Mouse (Mus musculus) T-cell, adult 2 months (primary cell): ENCODE results near the gene Aire.
"Not testable (repeated sequence)": the region's sequence is repeated elsewhere in the genome, so short reads cannot be mapped to it uniquely, and the experiment has no call there.

Source experiments
- DNase-seq: peaks from one replicate; pipeline ENCODE4 v3.0.0; 2022; ENCODE audit warnings: low spot score

Aire gene

DNA sequence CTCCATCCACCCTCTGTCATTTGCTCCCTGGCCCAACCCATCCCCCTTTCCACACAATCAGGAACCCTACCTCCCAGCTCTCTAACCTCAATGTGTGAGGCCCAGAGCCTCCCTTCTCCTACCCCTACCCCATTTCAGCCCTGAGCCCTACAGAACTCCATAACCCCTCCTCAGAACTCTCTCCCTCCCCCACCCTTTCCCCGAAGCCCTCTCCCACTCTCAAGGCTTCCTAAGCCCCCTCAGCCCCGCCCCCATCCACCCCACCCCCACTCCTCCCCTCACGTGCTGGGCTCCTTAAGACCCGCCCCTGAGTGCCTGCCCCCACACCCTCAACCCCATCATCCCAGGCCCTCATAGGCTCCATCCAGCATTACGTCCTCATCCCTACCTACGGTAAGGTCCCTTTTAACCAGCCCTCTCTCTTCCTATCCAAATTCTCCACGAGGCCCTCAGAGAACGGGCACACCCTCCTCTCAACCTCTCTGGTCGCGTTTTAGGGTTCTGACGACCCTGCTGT, 6.2 kb upstream of the Aire start:
- DNase-seq, result no peak

DNA sequence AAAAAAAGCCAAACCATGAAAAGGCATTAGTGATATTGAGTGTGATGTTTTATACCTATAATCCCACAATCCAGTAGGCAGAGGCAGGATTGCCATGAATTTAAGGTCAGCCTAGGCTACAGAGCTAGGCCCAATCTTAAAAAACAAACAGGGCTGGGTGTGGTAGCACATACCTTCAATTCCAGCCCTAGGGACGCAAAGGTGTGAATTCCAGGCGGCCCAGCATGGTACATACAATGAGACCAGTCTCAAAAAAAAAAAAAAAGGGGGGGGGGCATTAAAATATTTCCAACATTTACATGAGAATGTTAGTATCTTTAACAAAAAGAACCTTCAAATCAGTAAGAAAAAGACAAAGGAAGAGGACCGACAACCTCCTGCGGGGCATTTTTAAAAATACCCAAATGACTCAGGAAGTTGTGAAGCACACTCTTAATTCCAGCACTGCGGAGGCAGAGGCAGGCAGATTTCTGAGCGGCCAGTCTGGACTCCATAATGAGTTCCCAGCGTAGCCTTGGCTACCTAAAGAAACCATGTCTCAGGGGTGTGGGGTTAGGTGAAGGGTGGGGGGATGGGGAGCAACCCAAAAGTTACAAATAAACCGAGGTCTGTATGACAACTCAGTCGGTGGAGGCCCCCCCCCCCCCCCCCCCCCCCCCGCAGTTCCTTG, 4.8 kb upstream of the Aire start:
- DNase-seq, result no peak

DNA sequence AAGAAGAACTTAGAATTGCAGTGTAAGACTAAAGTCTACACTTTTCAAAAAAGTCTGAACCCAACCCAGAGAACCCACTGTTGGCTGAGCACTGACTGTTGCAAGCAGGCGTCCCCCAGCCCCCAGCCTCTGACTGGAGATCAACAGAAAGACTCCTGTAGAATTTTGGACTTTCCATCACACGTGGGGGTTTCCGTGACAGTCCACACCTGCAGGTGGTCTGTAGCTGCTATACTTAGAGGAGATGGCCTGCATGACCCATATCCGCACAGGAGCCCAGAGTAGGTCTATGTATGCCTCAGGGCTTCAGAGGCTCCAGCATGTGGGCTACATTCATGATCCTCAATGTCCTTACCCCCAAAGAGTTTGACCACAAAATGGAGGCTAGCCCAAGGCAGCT, 3.0 kb upstream of the Aire start:
- no peak for DNase-seq

DNA sequence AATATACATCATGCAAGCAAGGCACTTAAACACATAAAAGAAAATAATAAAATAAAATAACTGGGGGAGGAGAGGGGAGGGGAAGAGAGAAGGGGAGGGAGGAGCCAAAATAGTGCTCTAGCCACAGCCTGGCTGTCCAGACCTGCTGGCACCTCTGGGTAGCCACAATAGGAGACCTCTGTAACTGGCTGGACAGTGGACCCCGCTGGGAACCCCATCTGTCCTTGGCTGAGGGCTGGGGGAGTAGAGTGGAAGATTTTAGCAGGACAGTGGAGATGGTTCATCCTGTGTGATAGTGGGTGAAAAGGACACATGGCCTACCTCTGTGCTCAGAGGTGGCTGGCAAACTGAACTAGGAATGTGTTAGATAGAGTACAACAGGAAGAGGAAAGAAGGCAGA, 1.1 kb upstream of the Aire start:
- no peak for DNase-seq

DNA sequence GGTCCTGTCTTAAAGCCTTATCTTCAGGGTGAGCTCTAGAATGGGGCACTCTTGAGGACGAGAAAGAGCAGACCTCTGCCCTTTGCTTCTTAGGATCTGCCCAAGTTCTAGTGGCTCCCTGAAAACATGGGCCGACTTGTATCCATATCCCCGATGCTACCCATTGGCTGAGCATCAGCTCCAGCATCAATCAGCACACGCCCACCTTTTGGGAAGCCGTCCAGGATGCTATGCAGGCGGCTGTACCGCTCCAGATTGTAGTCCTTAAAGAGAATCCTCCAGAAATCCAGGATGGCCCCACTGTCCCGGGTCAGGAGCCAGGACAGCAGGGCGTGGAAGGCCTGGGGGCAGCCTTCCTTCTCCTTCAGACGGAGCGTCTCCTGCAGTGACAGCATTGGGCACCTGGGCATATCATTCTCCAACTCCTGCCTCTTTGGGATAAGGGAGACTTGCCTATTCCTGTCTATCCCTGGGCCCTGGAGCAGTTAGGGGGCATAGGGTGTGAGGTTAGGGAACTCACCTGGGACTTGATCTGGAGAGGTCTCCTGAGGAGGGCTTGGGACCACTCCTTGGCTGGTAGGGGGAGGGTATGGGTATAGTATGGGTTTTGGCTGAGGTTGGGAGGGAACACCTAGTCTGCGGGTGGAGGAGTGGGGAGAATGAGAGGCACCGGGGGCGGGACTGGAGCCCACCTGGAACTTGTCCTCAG, 559 bp downstream of the Aire start:
- no peak for DNase-seq

DNA sequence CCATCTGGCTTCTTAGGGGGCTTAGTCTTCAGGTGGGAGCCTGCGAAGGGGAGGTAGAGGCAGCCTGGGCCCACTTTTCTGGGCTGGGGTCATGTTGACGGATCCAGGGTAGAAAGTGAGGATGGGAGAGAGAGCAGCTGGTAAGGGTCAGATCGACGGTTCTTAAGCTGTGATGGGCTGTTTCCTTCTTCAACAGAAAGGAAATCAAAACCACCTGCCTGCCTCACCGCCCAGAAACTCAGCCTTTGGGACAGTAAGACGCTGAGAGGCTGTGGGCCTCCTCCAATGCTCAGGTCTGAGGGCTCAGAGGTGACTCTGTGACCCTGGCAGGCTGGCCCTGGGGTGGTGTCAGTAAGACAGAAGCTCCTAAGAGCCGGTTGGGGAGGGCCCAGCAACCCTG, 1.3 kb downstream of the Aire start:
- no peak for DNase-seq

DNA sequence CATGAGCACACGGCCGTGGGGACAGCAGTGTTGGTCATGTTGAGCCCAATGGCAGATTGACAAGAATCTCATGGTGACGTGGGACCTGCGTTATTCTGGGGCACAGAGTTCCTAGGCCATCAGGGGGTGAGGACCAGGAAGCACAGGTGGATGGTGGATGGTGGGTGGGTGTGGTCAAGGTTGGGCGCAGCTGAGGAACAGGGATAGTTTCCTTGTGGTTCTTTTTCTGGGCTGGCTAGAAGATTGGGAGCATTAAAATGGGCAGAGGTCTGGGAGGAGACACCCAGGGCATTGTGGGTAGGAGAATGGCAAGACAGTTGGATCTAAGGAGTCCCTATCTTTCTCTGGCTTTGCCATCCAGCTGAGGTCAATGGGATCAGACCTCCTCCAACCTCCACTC, 1.8 kb downstream of the Aire start, which contains the start of gene Dnmt3l:
Gene Dnmt3l (plus strand): TSS at position 301 of the 400 bp plus-strand sequence.
- no peak for DNase-seq

- DNase-seq, result no peak
Measured at GRCm38 (mm10) chr10:78037139-78037538, 6.3 kb downstream of the Aire start.

DNA sequence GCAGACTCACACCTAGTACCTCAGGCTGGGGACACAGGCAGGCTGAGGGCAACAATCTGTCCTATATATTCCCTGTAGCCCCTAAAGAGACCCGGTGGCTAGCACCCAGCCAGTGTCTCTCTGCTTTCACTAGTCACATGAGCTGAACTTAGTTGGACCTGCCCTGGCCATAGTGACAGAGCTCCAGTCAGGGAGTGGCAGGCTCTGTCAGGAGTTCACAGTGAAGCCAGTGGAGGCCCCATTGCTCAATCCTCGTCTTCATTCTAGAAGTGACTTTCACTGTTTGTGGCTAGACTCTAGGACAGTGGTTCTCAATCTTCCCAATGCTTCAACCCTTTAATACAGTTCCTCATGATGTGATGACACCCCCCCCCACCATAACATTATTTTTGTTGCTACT, 11.4 kb downstream of the Aire start:
- no peak for DNase-seq

DNA sequence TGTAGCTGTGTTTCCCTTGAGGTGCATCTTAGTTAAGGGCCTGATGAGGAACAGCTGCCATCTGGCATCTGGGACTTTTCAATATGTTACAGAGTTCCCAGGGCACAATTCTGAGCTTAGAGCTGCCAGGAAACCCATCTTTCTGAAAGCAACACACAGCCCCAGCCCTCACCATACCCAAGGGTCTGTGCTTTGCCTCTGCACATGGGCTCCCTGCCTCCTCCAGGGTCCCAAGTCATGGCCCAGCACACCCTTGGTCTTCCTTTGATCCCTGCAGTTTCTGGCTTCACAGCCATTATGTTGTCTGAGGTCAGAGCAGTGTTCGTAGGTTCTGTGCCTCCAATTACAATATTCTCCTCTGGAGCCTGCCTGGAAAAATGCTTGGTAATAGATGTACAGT, 14.3 kb downstream of the Aire start:
- no peak for DNase-seq

GRCm38 (mm10) chr10:78028129-78028528, 15.3 kb downstream of the Aire start:
- DNase-seq, result peak; percentile 66

- not testable (repeated sequence) for DNase-seq
Measured at GRCm38 (mm10) chr10:78025453-78025852, 18.0 kb downstream of the Aire start.

DNA sequence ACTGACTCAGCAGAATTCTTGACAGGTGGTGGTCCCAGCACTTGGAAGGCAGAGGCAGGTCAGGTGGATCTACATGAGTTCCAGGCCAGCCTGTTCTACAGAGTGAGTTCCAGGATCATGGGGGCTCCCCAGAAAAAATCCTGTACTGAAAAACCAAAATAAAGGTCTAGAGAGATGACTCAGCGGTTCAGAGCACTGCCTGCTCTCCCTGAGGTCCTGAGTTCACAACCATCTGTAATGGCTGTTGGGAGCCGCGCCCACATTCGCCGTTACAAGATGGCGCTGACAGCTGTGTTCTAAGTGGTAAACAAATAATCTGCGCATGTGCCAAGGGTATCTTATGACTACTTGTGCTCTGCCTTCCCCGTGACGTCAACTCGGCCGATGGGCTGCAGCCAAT, 23.4 kb downstream of the Aire start:
- DNase-seq, result not testable (repeated sequence)

- no peak for DNase-seq
Measured at GRCm38 (mm10) chr10:78019291-78019690, 24.1 kb downstream of the Aire start.

- DNase-seq, result peak; percentile 69
Measured at GRCm38 (mm10) chr10:78018797-78019203, 24.6 kb downstream of the Aire start.

GRCm38 (mm10) chr10:78016366-78016765, 27.0 kb downstream of the Aire start:
- DNase-seq, result no peak

DNA sequence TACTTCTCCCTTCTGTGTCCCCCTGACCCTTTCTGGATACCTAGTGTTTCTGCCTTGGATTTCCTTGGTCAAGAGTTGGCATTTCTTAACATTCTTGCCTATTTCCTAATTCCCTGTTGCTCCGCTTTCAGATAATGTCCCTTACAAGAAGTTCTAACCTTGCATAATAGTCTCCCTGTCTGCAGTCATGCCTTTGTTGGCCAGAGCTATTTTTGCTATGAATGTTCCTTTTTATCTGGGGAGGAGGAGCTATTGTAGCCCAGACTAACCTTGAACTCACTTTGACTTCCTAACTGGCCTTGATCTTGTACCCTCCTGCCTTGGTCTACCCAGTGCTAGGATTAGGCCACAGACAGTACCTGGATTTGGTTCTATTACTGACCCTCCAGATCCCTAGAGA, 27.9 kb downstream of the Aire start:
- no peak for DNase-seq

DNA sequence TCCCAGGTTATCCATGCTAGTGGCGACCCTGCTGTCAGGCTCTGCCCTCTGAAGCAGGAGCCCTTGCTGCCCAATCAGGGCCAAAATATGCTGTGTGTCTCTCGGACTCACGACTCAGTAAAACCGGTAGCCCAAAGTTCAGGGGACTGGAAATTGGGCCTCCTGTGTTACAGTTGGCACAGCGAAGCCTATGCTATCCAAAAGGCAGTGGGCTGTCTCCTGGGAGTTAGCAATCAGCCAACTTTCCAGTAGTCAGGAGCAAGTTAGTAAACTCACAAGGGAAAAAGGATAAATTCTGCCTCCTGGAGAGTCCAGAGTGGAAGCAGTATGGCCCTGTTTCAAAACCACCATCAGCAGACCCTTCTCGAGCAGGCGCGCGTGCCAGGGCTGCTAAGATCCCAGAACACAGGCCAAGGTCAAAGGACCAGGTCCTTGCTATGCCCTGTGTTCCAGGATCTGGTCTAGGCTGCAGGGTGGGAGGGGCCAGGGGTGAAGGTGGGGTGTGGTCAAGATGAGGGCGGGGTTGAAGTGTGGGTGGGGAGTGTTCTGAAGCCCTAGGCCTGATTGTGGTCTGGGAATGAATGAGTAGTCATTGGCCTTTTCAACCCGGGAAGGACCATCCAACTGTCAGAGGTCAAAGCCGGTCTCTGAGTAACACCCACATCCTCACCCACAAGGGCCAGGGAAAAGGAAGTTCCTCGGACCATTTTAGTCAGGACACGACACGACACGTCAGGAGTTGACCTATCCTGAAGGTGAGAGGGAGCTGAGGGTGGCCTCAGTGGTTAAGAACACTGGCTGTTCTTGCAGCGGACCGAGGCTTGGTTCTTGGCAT, 30.5 kb downstream of the Aire start:
- no peak for DNase-seq

GRCm38 (mm10) chr10:78011116-78011515, 32.3 kb downstream of the Aire start:
- DNase-seq, result not testable (repeated sequence)

- no peak for DNase-seq
Measured at GRCm38 (mm10) chr10:78010335-78010734, 33.1 kb downstream of the Aire start.

GRCm38 (mm10) chr10:78009945-78010293, 33.5 kb downstream of the Aire start, which contains the start of gene Pfkl:
Pfkl (minus strand) TSS chr10:78010083.
- DNase-seq, result no peak

- peak; percentile 95 for DNase-seq
Measured at GRCm38 (mm10) chr10:78009184-78009944, 34.0 kb downstream of the Aire start.
